Mouse (Mus musculus) right cerebral cortex, adult 2 months (tissue): Measurements from ENCODE around the gene Olfr1367.
"Not testable (repeated sequence)": the region's sequence is repeated elsewhere in the genome, so short reads cannot be mapped to it uniquely, and the experiment has no call there.

Experiments
- DNase-seq, 2 experiments: peaks; one replicate each; pipeline ENCODE4 v3.0.0; 2021 to 2022; ENCODE audit warnings: low spot score in 2 of 2

Olfr1367 gene

DNA sequence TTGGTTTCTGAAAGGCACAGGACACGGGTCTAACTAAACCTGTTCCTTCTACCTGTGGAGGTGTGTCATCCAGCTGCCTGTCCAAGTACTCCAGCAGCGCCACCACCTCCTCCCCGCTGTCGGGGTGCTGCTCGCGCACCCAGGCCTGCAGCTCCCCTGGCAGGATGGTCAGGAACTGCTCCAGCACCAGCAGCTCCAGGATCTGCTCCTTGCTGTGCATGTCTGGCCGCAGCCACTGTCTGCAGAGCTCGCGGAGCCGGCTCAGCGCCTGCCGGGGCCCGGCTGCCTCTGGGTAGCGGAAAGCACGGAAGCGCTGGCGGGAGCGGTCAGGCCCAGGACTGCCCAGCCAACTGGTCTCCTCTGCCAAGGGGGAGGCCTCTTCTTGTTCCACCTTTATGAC is 49.3 kb downstream of the Olfr1367 start:
- not testable (repeated sequence) for DNase-seq

GRCm38 (mm10) chr13:21397486-21397885 is 50.8 kb downstream of the Olfr1367 start:
- DNase-seq: no peak
